ENCODE assay signal across 8 mouse cellular contexts in the genomic region with DNA sequence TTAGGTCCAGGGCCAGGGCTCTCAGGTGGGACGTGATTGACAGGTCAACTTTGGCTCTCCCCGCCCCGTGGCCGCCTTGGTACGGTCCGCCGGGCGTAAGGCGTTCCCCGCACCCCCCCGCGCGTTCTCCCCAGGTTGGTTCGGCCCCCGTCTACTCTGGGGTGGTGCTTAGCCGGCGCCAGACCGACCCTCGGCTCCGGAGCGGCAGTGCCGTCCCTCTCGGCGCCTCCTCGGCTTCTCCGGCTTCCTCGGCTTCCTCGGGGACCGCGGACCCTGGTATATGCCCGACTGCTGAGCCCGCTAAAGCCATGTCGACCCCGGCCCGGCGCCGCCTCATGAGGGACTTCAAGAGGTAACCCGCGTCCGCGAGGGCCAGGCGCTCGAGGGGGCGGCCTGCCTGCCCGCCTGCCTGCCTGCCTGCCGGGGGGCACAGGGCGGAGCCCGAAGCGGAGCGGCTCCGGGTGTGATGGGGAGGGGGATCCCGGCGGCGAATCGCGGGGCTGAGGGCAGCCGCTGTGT. TPM values are rescaled to one million over a fixed set of nuclear protein-coding genes. Genes with fewer than 3 reads are reported as not detected.
DNase-seq lines count a peak whose midpoint lies in the region; ATAC-seq and TF ChIP-seq lines count a peak whose summit lies in the region.

No protein-coding gene starts in this region.

- H3K27ac ChIP-seq in forebrain, embryonic 12.5 days = peak overlapping the region; percentile 82
- peak overlapping the region; percentile 83 for H3K27ac ChIP-seq in heart, postnatal 0 days (ENCODE audit: low read depth)
- H3K27ac ChIP-seq in liver, embryonic 14.5 days = peak overlapping the region; percentile 37; the same call in 1 of the 2 replicates
- H3K27ac ChIP-seq in stomach, embryonic 15.5 days = peak overlapping the region; percentile 65

- H3K36me3 ChIP-seq in E14TG2a.4 (ENCODE audit: insufficient read depth, low read length) = peaks cover 20% of the 10 kb centered on the region
- no peaks in the 10 kb centered on the region for H3K36me3 ChIP-seq in forebrain, embryonic 12.5 days (replicated peaks)
- no peaks in the 10 kb centered on the region for H3K36me3 ChIP-seq in heart, postnatal 0 days (replicated peaks; ENCODE audit: control insufficient read depth, insufficient read depth, low read length)
- no peaks in the 10 kb centered on the region for H3K36me3 ChIP-seq in liver, embryonic 14.5 days (replicated peaks; ENCODE audit: control insufficient read depth, insufficient read depth, low read depth)
- H3K36me3 ChIP-seq in stomach, embryonic 15.5 days = no peaks in the 10 kb centered on the region

- TF ChIP-seq CTCF in E14TG2a.4 (conservative IDR thresholded peaks at IDR 0.05; ENCODE audit: low read length) = no peak
- TF ChIP-seq CTCF in heart, postnatal 0 days (IDR thresholded peaks at IDR 0.05; ENCODE audit: low read depth) = no peak
- no peak for TF ChIP-seq CTCF in liver, embryonic 14.5 days (IDR thresholded peaks at IDR 0.05; ENCODE audit: low read depth)

- peak; percentile 97 for ATAC-seq in forebrain, embryonic 12.5 days (ENCODE audit: low FRiP score)
- ATAC-seq in heart, postnatal 0 days (ENCODE audit: insufficient read depth, low read depth) = peak; percentile 96
- peak; percentile 99 for ATAC-seq in liver, embryonic 14.5 days (ENCODE audit: insufficient read depth)
- ATAC-seq in stomach, embryonic 15.5 days (ENCODE audit: insufficient read depth, low FRiP score, low read depth) = peak; percentile 95

- peak; percentile 79 for DNase-seq in c-Kit-positive CD71-positive TER-119-positive erythroid progenitor cells, embryonic 14.5 days (ENCODE audit: low spot score)
- DNase-seq in heart, postnatal 0 days (ENCODE audit: low spot score) = peak; percentile 69
- peak; percentile 92 to 95 for DNase-seq in kidney, postnatal 36 days
- DNase-seq in liver, embryonic 14.5 days (ENCODE audit: low read depth in 3 of 3, low spot score in 3 of 3) = peak; percentile 73 to 78 (median 76)
- peak; percentile 81 for DNase-seq in neural tube, embryonic 10.5 days (ENCODE audit: extremely low spot score, low spot score)

- H3K9ac ChIP-seq in forebrain, embryonic 12.5 days = peak overlapping the region; percentile 84
- peak overlapping the region; percentile 93 for H3K9ac ChIP-seq in heart, postnatal 0 days (replicated peaks; ENCODE audit: low read depth, low read length)
- peak overlapping the region; percentile 90 for H3K9ac ChIP-seq in liver, embryonic 14.5 days (replicated peaks)
- H3K9ac ChIP-seq in stomach, embryonic 15.5 days = peak overlapping the region; percentile 63

- peak; percentile 32; the same call in 1 of the 2 replicates for TF ChIP-seq EP300 in heart, postnatal 0 days (IDR thresholded peaks at IDR 0.05; ENCODE audit: low read depth)
- peak; percentile 26; the same call in 1 of the 2 replicates for TF ChIP-seq EP300 in liver, embryonic 14.5 days (IDR thresholded peaks at IDR 0.05; ENCODE audit: low read depth)

- H3K4me1 ChIP-seq in E14TG2a.4 (replicated peaks; ENCODE audit: low read depth, low read length) = peaks cover 14% of the 10 kb centered on the region; the same call in 1 of the 2 replicates
- H3K4me1 ChIP-seq in forebrain, embryonic 12.5 days = peaks cover 4% of the 10 kb centered on the region; the same call in 1 of the 2 replicates
- H3K4me1 ChIP-seq in heart, postnatal 0 days (ENCODE audit: control insufficient read depth, insufficient read depth) = no peaks in the 10 kb centered on the region
- peaks cover 0 to 8% of the 10 kb centered on the region in 2 experiments; a peak in 1 of 4 replicates for H3K4me1 ChIP-seq in liver, embryonic 14.5 days (replicated peaks; ENCODE audit: control insufficient read depth in 2 of 2, insufficient read depth in 2 of 2, low read length in 1 of 2)
- H3K4me1 ChIP-seq in stomach, embryonic 15.5 days = no peaks in the 10 kb centered on the region

- peak overlapping the region; percentile 87 for H3K4me3 ChIP-seq in E14TG2a.4 (replicated peaks; ENCODE audit: low read length)
- peak overlapping the region; percentile 68 for H3K4me3 ChIP-seq in forebrain, embryonic 12.5 days (replicated peaks)
- H3K4me3 ChIP-seq in heart, postnatal 0 days (ENCODE audit: low read depth, low read length) = peak overlapping the region; percentile 86
- peak overlapping the region; percentile 73 to 94 for H3K4me3 ChIP-seq in liver, embryonic 14.5 days (ENCODE audit: insufficient read depth in 1 of 2, low read depth in 2 of 2, low read length in 2 of 2)
- H3K4me3 ChIP-seq in stomach, embryonic 15.5 days (replicated peaks) = peak overlapping the region; percentile 68

- H3K9me3 ChIP-seq in E14TG2a.4 (ENCODE audit: low read length) = no peaks in the 10 kb centered on the region
- no peaks in the 10 kb centered on the region; the same call in 1 of the 2 replicates for H3K9me3 ChIP-seq in forebrain, embryonic 12.5 days
- H3K9me3 ChIP-seq in heart, postnatal 0 days (replicated peaks; ENCODE audit: control insufficient read depth, low read length) = no peaks in the 10 kb centered on the region
- H3K9me3 ChIP-seq in liver, embryonic 14.5 days (ENCODE audit: control insufficient read depth, low read length) = no peaks in the 10 kb centered on the region
- no peaks in the 10 kb centered on the region for H3K9me3 ChIP-seq in stomach, embryonic 15.5 days

- 15% methylated on average over 46 of the region's 57 CpGs for WGBS in forebrain, embryonic 12.5 days
- 11% methylated on average over 57 of the region's 57 CpGs for WGBS in heart, postnatal 0 days
- 10% methylated on average over 51 of the region's 57 CpGs for WGBS in liver, embryonic 14.5 days (ENCODE audit: insufficient replicate concordance)
- 17% methylated on average over 54 of the region's 57 CpGs for WGBS in stomach, embryonic 15.5 days

- no peaks in the 10 kb centered on the region for H3K27me3 ChIP-seq in E14TG2a.4 (ENCODE audit: insufficient read depth, low read length)
- H3K27me3 ChIP-seq in forebrain, embryonic 12.5 days = no peaks in the 10 kb centered on the region
- no peaks in the 10 kb centered on the region for H3K27me3 ChIP-seq in heart, postnatal 0 days (ENCODE audit: control insufficient read depth, insufficient read depth, low read length)
- no peaks in the 10 kb centered on the region for H3K27me3 ChIP-seq in liver, embryonic 14.5 days (ENCODE audit: control insufficient read depth, insufficient read depth, low read length)
- no peaks in the 10 kb centered on the region for H3K27me3 ChIP-seq in stomach, embryonic 15.5 days (replicated peaks)

- peak overlapping the region; percentile 58 for H3K4me2 ChIP-seq in forebrain, embryonic 12.5 days
- H3K4me2 ChIP-seq in heart, postnatal 0 days (ENCODE audit: low read depth, low read length) = peak overlapping the region; percentile 71
- H3K4me2 ChIP-seq in liver, embryonic 14.5 days (ENCODE audit: low read depth) = peak overlapping the region; percentile 79
- H3K4me2 ChIP-seq in stomach, embryonic 15.5 days = peak overlapping the region; percentile 54

RNA-seq across cellular contexts. Expression of gene C330007P06Rik, which starts 0.3 kb away (rescaled TPM):
- 33.0 and 33.5 TPM in 2 replicates for polyA plus RNA-seq in forebrain, embryonic 12.5 days (2016; fragmentation: Nextera tagmentation; extraction: Ambion mirVana)
- total RNA-seq in heart, postnatal 0 days (2014; rRNA removed; ENCODE audit: low replicate concordance) = 16.6 and 19.0 TPM in 2 replicates
- 10.5 and 10.7 TPM in 2 replicates for polyA plus RNA-seq in heart, postnatal 0 days (2015; fragmentation: Nextera tagmentation; extraction: Ambion mirVana)
- polyA plus RNA-seq in liver, embryonic 14.5 days (2012; rRNA removed) = 5.2 and 6.2 TPM in 2 replicates
- polyA plus RNA-seq in liver, embryonic 14.5 days (2014; fragmentation: Nextera tagmentation; extraction: Ambion mirVana) = 14.6 and 17.8 TPM in 2 replicates
- polyA plus RNA-seq in stomach, embryonic 15.5 days (2015; fragmentation: Nextera tagmentation; extraction: Ambion mirVana) = 26.9 and 28.4 TPM in 2 replicates

RNA-seq across cellular contexts. Expression of gene Ube2a, which starts 0.5 kb away (rescaled TPM):
- 120 and 122 TPM in 2 replicates for polyA plus RNA-seq in forebrain, embryonic 12.5 days (2016; fragmentation: Nextera tagmentation; extraction: Ambion mirVana)
- total RNA-seq in heart, postnatal 0 days (2014; rRNA removed; ENCODE audit: low replicate concordance) = 24.1 and 75.9 TPM in 2 replicates
- 210 and 213 TPM in 2 replicates for polyA plus RNA-seq in heart, postnatal 0 days (2015; fragmentation: Nextera tagmentation; extraction: Ambion mirVana)
- 19.4 and 21.4 TPM in 2 replicates for polyA plus RNA-seq in liver, embryonic 14.5 days (2012; rRNA removed)
- 72.8 and 80.2 TPM in 2 replicates for polyA plus RNA-seq in liver, embryonic 14.5 days (2014; fragmentation: Nextera tagmentation; extraction: Ambion mirVana)
- polyA plus RNA-seq in stomach, embryonic 15.5 days (2015; fragmentation: Nextera tagmentation; extraction: Ambion mirVana) = 114 and 115 TPM in 2 replicates

RNA-seq across cellular contexts. Expression of gene Nkrf, which starts 28.5 kb away (rescaled TPM):
- polyA plus RNA-seq in forebrain, embryonic 12.5 days (2016; fragmentation: Nextera tagmentation; extraction: Ambion mirVana) = 6.3 and 6.7 TPM in 2 replicates
- 0.62 and 5.7 TPM in 2 replicates for total RNA-seq in heart, postnatal 0 days (2014; rRNA removed; ENCODE audit: low replicate concordance)
- 0.44 and 0.51 TPM in 2 replicates for polyA plus RNA-seq in heart, postnatal 0 days (2015; fragmentation: Nextera tagmentation; extraction: Ambion mirVana)
- 1.3 and 2.7 TPM in 2 replicates for polyA plus RNA-seq in liver, embryonic 14.5 days (2012; rRNA removed)
- polyA plus RNA-seq in liver, embryonic 14.5 days (2014; fragmentation: Nextera tagmentation; extraction: Ambion mirVana) = 1.2 and 1.3 TPM in 2 replicates
- polyA plus RNA-seq in stomach, embryonic 15.5 days (2015; fragmentation: Nextera tagmentation; extraction: Ambion mirVana) = 1.6 and 1.9 TPM in 2 replicates

Comparison
In these comparisons a context has a peak if more than half of its experiments do, and no peak if none do; other contexts are left out.
1. Peak in every context shown above with its lines: DNase-seq, ATAC-seq, H3K4me3 ChIP-seq and H3K27ac ChIP-seq.